Mouse (Mus musculus): ENCODE results near the gene Ccdc148. TPM values are rescaled to one million over a fixed set of nuclear protein-coding genes. Genes with fewer than 3 reads are reported as not detected.

The Ccdc148 gene
- polyA plus RNA-seq, 1 experiment from 2014 or later: 1.4 TPM

GRCm38 (mm10) chr2:58829981-58830742, 330.3 kb downstream of the Ccdc148 start:
- peaks cover 5% of the 10 kb centered on the region; the same call in 1 of the 2 replicates for H3K4me1 ChIP-seq
- H3K27me3 ChIP-seq (ENCODE audit: low read depth, poor library complexity, severe bottlenecking): peaks cover 10% of the 10 kb centered on the region; the same call in 1 of the 2 replicates
- 0 out of 2 replicates have a peak overlapping the region, but pooled peaks have one; percentile 13 for H3K27ac ChIP-seq (replicated peaks)
- WGBS: 70% methylated on average over 7 of the region's 7 CpGs
- no peak for DNase-seq (ENCODE audit: low spot score)
- no peaks in the 10 kb centered on the region for H3K9me3 ChIP-seq (replicated peaks)
- H3K4me3 ChIP-seq: no peak overlapping the region
- no peaks in the 10 kb centered on the region for H3K36me3 ChIP-seq

GRCm38 (mm10) chr2:58828910-58829600, 331.4 kb downstream of the Ccdc148 start:
- no peak for DNase-seq (ENCODE audit: low spot score)

GRCm38 (mm10) chr2:58812941-58813340, 347.5 kb downstream of the Ccdc148 start:
- H3K9me3 ChIP-seq (replicated peaks): no peaks in the 10 kb centered on the region
- 79% methylated on average over 2 of the region's 2 CpGs for WGBS
- DNase-seq (ENCODE audit: low spot score): no peak
- H3K27ac ChIP-seq (replicated peaks): no peak overlapping the region
- no peak overlapping the region for H3K4me3 ChIP-seq
- H3K4me1 ChIP-seq: no peaks in the 10 kb centered on the region
- no peaks in the 10 kb centered on the region for H3K27me3 ChIP-seq (ENCODE audit: low read depth, poor library complexity, severe bottlenecking)
- no peaks in the 10 kb centered on the region for H3K36me3 ChIP-seq

More at GRCm38 (mm10) chr2:58828910-58829600, 331.4 kb downstream of the Ccdc148 start:
- Histone ChIP-seq H3K36me3 (no peaks in the 10 kb centered on the region), H3K4me1 (peaks cover 5% of the 10 kb centered on the region; the same call in 1 of the 2 replicates), H3K27me3 (ENCODE audit: low read depth, poor library complexity, severe bottlenecking) (peaks cover 10% of the 10 kb centered on the region; the same call in 1 of the 2 replicates), H3K27ac (replicated peaks) (no peak overlapping the region), H3K9me3 (replicated peaks) (no peaks in the 10 kb centered on the region), H3K4me3 (no peak overlapping the region)
- WGBS: 76% methylated on average over 3 of the region's 3 CpGs

- H3K27ac ChIP-seq (replicated peaks): peak overlapping the region; percentile 9; the same call in 1 of the 2 replicates
- no peaks in the 10 kb centered on the region for H3K36me3 ChIP-seq
- no peaks in the 10 kb centered on the region for H3K9me3 ChIP-seq (replicated peaks)
- no peaks in the 10 kb centered on the region for H3K27me3 ChIP-seq (ENCODE audit: low read depth, poor library complexity, severe bottlenecking)
- WGBS: 91% methylated on average over 5 of the region's 5 CpGs
- peaks cover 19% of the 10 kb centered on the region for H3K4me1 ChIP-seq
- no peak overlapping the region for H3K4me3 ChIP-seq
- DNase-seq (ENCODE audit: low spot score): no peak
Measured at GRCm38 (mm10) chr2:58799623-58800022, 360.9 kb downstream of the Ccdc148 start.

GRCm38 (mm10) chr2:58799126-58799525, 361.4 kb downstream of the Ccdc148 start:
- DNase-seq (ENCODE audit: low spot score): no peak

GRCm38 (mm10) chr2:58797506-58797905, 363.0 kb downstream of the Ccdc148 start:
- Histone ChIP-seq H3K9me3 (replicated peaks) (no peaks in the 10 kb centered on the region), H3K4me3 (no peak overlapping the region), H3K4me1 (peaks cover 19% of the 10 kb centered on the region), H3K27ac (replicated peaks) (peak overlapping the region; percentile 75), H3K27me3 (ENCODE audit: low read depth, poor library complexity, severe bottlenecking) (no peaks in the 10 kb centered on the region), H3K36me3 (no peaks in the 10 kb centered on the region)
- DNase-seq (ENCODE audit: low spot score): no peak
- WGBS: 27% methylated on average over 4 of the region's 4 CpGs

More at GRCm38 (mm10) chr2:58799126-58799525, 361.4 kb downstream of the Ccdc148 start:
- no peaks in the 10 kb centered on the region for H3K36me3 ChIP-seq
- H3K27ac ChIP-seq (replicated peaks): 0 out of 2 replicates have a peak overlapping the region, but pooled peaks have one; percentile 9
- no peak overlapping the region for H3K4me3 ChIP-seq
- 87% methylated on average over 9 of the region's 9 CpGs for WGBS
- H3K27me3 ChIP-seq (ENCODE audit: low read depth, poor library complexity, severe bottlenecking): no peaks in the 10 kb centered on the region
- no peaks in the 10 kb centered on the region for H3K9me3 ChIP-seq (replicated peaks)
- peaks cover 19% of the 10 kb centered on the region for H3K4me1 ChIP-seq

GRCm38 (mm10) chr2:58795432-58795831, 365.1 kb downstream of the Ccdc148 start:
- H3K27me3 ChIP-seq (ENCODE audit: low read depth, poor library complexity, severe bottlenecking): no peaks in the 10 kb centered on the region
- no peak for DNase-seq (ENCODE audit: low spot score)
- H3K27ac ChIP-seq (replicated peaks): no peak overlapping the region
- H3K36me3 ChIP-seq: no peaks in the 10 kb centered on the region
- no peaks in the 10 kb centered on the region for H3K9me3 ChIP-seq (replicated peaks)
- WGBS: 91% methylated on average over 5 of the region's 5 CpGs
- peaks cover 19% of the 10 kb centered on the region for H3K4me1 ChIP-seq
- H3K4me3 ChIP-seq: no peak overlapping the region

- no peaks in the 10 kb centered on the region for H3K9me3 ChIP-seq (replicated peaks)
- DNase-seq (ENCODE audit: low spot score): no peak
- H3K27ac ChIP-seq (replicated peaks): no peak overlapping the region
- H3K36me3 ChIP-seq: no peaks in the 10 kb centered on the region
- H3K4me3 ChIP-seq: no peak overlapping the region
- WGBS: 88% methylated on average over 15 of the region's 15 CpGs
- H3K4me1 ChIP-seq: peaks cover 19% of the 10 kb centered on the region
- no peaks in the 10 kb centered on the region for H3K27me3 ChIP-seq (ENCODE audit: low read depth, poor library complexity, severe bottlenecking)
Measured at GRCm38 (mm10) chr2:58794489-58794888, 366.0 kb downstream of the Ccdc148 start.

- Histone ChIP-seq H3K9me3 (replicated peaks) (no peaks in the 10 kb centered on the region), H3K36me3 (no peaks in the 10 kb centered on the region), H3K27me3 (ENCODE audit: low read depth, poor library complexity, severe bottlenecking) (no peaks in the 10 kb centered on the region), H3K4me1 (peaks cover 10% of the 10 kb centered on the region), H3K27ac (replicated peaks) (no peak overlapping the region), H3K4me3 (no peak overlapping the region)
- 90% methylated on average over 4 of the region's 4 CpGs for WGBS
- DNase-seq (ENCODE audit: low spot score): no peak
Measured at GRCm38 (mm10) chr2:58790361-58790760, 370.1 kb downstream of the Ccdc148 start.

- WGBS: 91% methylated on average over 7 of the region's 7 CpGs
- DNase-seq (ENCODE audit: low spot score): no peak
- Histone ChIP-seq H3K9me3 (replicated peaks) (no peaks in the 10 kb centered on the region), H3K27me3 (ENCODE audit: low read depth, poor library complexity, severe bottlenecking) (no peaks in the 10 kb centered on the region), H3K36me3 (no peaks in the 10 kb centered on the region), H3K27ac (replicated peaks) (no peak overlapping the region), H3K4me1 (peaks cover 10% of the 10 kb centered on the region), H3K4me3 (no peak overlapping the region)
Measured at GRCm38 (mm10) chr2:58789934-58790333, 370.5 kb downstream of the Ccdc148 start.

GRCm38 (mm10) chr2:58787360-58787759, 373.1 kb downstream of the Ccdc148 start:
- H3K27ac ChIP-seq (replicated peaks): no peak overlapping the region
- H3K9me3 ChIP-seq (replicated peaks): no peaks in the 10 kb centered on the region
- no peak for DNase-seq (ENCODE audit: low spot score)
- no peaks in the 10 kb centered on the region for H3K27me3 ChIP-seq (ENCODE audit: low read depth, poor library complexity, severe bottlenecking)
- H3K4me1 ChIP-seq: peaks cover 10% of the 10 kb centered on the region
- no peak overlapping the region for H3K4me3 ChIP-seq
- H3K36me3 ChIP-seq: no peaks in the 10 kb centered on the region
- 64% methylated on average over 7 of the region's 7 CpGs for WGBS

- Histone ChIP-seq H3K4me3 (no peak overlapping the region), H3K4me1 (peaks cover 10% of the 10 kb centered on the region), H3K27me3 (ENCODE audit: low read depth, poor library complexity, severe bottlenecking) (no peaks in the 10 kb centered on the region), H3K27ac (replicated peaks) (no peak overlapping the region), H3K9me3 (replicated peaks) (no peaks in the 10 kb centered on the region), H3K36me3 (no peaks in the 10 kb centered on the region)
- no peak for DNase-seq (ENCODE audit: low spot score)
- 70% methylated on average over 8 of the region's 8 CpGs for WGBS
Measured at GRCm38 (mm10) chr2:58786681-58787080, 373.8 kb downstream of the Ccdc148 start.

GRCm38 (mm10) chr2:58786177-58786576, 374.3 kb downstream of the Ccdc148 start:
- no peak overlapping the region for H3K4me3 ChIP-seq
- no peaks in the 10 kb centered on the region for H3K27me3 ChIP-seq (ENCODE audit: low read depth, poor library complexity, severe bottlenecking)
- peaks cover 10% of the 10 kb centered on the region for H3K4me1 ChIP-seq
- no peaks in the 10 kb centered on the region for H3K9me3 ChIP-seq (replicated peaks)
- H3K36me3 ChIP-seq: no peaks in the 10 kb centered on the region
- H3K27ac ChIP-seq (replicated peaks): no peak overlapping the region
- WGBS: 88% methylated on average over 3 of the region's 3 CpGs
- no peak for DNase-seq (ENCODE audit: low spot score)
